Mouse (Mus musculus) heart, adult 11 months (tissue): ENCODE results near the gene Pla2g16.

Experiments used
- DNase-seq: peaks from one replicate; pipeline ENCODE4 v3.0.0; 2022

Pla2g16 gene

DNA sequence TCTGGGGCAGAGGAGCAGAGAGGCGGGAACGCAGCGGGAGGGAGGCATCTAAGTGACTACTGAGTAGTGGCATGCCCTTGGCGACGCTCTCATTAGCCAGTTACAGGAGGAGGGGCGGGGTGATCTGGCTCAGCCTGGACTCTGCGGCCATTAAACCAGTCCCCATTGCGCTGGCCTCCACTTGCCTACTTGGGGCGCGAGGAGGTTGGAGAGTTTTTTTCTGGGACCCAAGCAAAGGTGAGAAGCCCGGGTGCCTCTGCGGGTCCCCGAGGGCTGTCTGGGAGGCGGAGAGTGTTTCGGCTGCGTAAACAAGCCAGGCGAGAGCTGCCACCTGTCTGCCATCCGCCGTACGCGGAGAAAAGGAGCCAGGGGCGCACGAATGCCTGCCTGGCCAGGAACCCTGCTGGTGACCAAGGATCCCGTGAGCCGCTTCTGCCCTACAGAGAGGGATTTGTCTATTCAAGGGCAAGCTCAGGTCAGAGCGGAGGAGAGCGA is at the start of gene Pla2g16:
TSS of gene Pla2g16 (plus strand) at position 132 of the 495 bp plus-strand sequence.
- peak; percentile 99 for DNase-seq

DNA sequence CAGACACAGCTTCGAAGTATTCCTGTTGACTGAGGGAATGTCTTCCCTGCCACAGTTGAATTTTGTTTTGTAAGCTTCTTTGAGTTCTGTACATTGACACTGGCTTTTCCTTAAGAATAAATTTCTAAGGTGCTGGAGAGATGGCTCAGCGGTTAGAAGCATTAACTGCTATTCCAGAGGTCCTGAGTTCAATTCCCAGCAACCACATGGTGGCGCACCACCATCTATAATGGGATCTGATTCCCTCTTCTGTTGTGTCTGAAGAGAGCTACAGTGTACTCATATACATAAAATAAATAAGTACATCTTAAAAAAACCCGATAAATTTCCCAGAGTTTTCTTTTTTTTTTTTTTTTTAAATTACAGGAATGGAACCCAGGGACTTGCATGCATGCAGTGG is 49.2 kb upstream of the Pla2g16 start:
- DNase-seq, result no peak

DNA sequence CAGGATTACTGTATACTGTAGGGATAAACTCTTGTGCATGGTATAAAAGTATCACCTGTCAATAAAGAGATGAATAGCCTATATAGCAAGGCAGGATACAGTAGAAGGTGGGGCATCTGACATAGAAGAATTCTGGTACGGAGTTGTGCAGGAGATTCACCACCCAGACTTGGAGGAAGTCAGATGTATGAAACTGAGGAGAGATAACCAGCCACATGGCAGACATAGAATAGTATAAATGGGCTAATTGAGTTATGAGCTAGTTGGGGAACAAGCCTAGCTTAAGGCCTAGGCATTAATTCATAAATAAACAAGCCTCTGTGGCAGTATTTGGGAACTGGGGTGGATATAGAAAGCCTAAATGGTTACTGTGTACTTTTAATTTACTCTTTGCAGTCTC is 40.8 kb upstream of the Pla2g16 start:
- no peak for DNase-seq

DNA sequence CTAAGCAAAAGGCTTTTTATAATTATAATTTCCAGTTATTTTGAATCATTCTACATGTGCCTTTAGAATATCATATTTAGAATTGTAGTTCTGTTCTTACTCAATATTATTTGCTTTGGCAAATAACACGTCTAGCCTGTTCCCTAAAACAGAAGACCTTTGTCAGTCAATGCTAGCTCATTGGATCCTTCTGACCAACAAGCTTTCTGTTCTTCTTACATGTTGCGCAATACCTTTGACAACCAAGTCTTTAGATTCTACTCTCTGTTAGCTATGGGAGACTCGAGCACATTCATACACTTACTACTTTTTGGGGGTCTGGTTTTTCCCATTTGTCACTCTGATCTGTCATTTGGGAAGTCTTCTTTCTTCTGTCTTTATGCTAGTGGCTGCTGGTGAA is 35.6 kb upstream of the Pla2g16 start:
- no peak for DNase-seq

DNA sequence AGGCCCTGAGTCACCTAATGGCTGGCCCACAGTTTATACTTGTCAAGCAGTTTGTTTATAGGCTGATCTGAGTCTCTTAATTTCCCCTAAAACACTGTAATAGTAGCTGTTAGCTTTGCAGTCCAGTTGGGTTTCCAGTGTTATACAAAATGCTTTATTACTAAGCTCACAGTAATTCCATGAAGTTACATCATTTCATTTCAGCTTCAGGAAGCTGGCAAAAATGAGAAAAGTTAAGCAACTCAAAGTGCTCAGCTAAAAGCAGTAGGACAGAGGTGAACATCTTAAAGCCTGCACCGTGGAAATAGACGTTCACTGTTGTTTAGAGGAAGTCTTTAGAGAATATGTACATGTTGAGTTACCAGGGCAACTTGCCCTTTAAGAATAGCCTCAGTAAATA is 34.4 kb upstream of the Pla2g16 start:
- no peak for DNase-seq

DNA sequence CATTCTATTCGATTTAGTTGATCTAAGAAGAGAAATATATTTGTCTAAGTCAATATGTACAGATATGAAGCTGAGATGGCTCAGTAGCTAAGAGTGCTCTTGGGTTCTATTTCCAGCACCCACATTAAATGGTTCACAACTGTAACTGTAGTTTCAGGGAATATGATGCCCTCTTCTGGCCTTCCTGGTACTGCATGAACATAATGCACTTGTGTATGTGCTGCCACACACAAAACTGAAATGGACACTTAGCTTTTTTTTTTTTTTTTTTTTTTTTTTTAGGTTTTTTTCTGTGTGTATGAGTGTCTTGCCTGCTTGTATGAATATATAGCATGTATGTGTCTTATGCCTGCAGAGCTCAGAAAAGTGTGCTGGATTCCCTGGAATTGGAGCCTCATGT is 34.0 kb upstream of the Pla2g16 start:
- DNase-seq, result no peak

DNA sequence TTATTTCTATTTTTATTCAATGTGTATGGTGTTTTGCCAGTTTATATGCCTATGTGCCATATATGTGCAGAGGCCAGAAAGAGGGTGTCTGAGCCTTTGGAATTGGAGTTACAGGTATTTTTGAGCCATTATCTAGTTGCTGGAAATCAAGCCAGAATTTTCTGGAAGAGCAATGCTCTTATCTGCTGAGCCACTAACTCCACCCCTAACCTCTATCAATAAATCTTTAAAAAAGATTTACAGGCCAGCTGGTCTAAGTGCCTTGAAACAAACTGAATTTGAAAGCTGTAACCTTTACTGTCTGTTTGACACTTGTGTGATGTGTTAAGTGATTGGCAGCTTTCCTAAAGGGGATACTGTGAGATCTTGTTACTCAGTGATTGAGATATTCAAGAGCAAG is 33.5 kb upstream of the Pla2g16 start:
- no peak for DNase-seq

DNA sequence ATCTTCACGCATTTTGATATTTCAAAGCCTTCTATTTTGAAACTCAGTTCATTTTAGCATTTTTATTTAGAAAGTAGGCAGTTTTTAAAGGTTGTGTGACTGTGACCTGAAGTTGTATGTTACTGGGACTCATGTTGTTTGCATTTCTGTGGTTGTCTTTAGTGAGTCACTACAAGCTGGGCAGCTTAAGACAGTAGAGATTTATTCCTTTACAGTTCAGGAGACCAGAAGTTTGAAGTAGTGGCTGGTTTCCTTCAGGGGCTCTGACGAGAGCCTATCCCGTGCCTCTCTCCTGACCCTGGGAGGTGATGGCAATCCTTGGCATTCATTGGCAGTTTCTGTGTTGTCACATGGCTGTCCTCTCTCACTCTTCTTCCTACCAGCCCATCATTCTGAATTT is 32.4 kb upstream of the Pla2g16 start:
- DNase-seq, result no peak

DNA sequence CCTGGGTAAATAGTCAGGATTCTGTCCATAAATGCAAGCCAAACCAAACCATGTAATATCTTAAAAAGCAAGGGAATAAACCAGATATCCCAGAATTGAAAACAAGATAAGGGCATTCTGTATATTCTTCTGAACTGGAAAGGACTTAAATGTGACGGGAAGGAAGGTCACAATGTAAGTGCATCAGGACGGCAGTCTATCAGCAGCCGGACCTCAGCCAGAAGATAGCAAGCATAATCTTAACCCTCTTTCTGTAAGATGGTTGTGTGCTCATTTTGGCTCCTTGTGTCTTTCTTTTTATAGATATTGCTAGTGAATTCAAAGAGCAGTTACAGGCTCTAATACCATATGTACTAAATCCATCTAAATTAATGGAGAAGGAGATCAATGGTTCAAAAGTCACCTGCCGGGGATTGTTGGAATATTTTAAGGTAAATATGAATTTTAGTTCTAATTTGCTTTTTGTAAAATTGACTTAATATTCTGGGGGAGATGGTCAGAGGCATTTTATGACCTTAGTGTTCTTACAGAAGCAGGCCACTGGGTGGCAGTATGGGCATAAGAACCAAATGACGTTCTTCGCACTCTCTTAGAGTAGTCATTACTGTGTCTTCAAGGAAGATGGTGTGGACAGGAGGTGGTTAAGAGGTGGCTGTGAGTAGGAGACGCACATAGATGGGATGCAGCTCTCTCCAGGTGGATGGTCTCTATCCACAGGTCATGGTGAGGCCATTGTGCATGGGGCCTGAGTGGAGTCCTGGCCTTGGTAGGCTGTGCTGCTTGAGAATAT is 28.4 kb upstream of the Pla2g16 start:
- DNase-seq, result peak; percentile 89

DNA sequence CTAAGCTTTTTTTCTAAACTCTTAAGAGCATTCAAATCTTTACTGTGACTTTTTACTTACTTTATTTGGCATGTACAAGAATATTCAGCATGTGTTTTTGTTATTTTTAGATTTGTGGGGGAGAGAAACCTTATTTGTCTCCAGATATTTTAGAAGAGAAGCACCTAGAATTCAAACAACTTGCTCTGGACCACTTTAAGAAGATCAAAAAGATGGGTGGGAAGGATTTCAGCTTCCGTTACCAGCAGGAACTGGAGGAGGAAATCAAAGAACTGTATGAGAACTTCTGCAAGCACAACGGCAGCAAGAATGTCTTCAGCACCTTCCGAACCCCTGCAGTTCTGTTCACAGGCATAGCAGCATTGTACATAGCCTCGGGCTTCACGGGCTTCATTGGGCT is 25.4 kb upstream of the Pla2g16 start:
- DNase-seq, result no peak

DNA sequence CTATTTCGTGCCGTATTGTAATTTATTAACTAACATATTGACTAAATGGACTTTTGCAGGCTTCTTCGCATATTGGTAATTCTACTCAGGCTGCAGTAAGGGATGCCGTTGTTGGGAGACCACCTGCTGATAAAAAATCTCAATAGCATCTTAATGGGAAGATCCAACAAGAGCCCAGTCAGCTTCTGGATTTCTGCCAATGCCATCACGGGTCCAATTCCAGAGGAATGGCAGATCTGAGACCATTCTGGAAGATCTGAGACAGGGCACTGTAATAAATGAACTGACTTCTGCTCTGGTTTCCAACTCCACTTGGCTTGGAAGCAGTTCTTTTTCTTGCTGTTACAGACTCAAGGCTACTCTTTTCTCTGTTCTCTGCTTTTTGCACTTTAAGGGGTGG is 23.4 kb upstream of the Pla2g16 start:
- peak; percentile 81 for DNase-seq

DNA sequence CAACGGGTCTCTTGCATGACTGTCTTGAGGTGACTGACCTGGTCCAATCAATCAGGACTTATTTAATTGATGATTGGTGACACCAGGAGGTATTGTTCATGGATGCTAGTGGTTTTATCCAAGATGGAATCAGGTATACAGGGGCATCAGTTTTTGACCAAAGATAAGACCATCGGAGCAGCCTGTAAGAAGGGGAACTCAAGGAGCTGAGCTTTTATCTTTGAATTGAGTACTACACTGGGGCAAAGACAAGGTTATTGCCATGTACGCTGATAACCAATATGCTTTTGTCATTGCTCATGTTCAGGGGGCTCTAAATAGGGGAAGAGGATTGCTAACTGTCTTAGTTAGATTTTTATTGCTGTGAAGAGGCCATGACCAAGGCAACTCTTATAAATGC is 8.3 kb upstream of the Pla2g16 start:
- DNase-seq, result no peak

DNA sequence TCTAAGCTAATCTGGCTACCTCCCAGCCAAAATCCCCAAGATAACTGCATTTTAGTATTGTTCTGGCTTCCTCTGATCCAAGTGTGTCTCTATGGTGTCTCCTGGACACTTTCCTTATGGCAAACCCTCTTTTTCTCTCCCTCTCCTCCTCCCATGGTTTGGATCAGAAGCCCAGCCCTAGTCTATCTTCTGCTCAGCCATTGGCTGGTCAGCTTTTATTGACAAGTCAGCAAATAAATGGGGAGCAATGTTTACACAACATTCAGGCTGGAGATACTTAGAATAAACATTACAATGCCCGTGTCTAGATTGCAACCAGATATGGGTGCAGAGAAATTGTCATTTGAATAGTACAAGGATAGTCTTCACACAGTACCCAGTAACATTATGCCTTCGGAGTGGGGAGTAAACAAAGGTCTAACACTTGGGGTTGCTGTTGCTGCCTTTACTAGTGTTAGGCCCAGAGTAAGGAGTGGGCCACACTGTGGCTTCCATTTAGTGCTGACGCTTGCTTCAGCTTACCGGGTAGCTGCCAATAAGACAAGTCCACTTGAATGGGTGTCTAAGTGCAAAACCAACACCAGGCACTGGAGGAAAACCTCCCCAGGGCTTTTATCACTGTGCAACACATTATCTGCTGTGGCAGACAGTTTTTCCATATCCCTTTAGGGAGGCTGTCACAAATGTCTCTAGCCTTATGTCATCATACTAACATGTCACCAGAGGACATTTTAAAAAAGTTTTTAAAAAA is 5.5 kb upstream of the Pla2g16 start:
- peak; percentile 73 for DNase-seq

DNA sequence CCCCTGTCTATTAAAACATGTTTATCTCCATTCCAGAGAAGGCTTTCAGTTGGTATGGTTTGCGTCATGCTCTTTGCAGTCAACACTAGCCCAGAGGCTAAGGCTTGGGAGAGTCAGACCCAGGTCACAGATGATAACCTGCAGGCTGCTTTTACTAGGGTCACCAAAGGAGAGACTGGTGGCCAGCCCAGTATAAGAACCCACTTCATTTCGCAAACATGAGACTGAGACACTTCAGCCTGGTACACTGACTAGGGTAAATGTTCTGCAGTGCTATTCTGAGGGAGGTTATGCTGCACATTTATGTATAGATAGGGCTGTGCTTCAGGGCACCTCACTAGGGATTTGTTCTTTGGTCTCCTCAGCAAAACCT is 5.0 kb upstream of the Pla2g16 start:
- peak; percentile 74 for DNase-seq

DNA sequence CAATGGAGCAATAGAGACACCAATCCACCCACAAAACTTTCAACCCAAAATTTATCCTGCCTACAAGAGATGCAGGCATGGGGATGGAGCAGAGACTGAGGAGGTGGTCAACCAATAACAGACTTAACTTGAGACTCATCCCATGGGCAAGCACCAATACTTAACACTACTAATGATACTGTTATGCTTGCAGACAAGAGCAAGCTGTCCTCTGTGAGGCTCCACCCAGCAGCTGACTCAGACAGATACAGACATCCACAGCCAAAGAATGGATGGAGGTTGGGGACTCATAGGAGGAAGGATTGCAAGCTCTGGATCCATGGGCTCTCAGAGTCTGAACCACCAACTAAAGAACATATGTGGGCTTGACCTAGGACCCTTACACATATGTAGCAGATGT is 3.8 kb upstream of the Pla2g16 start:
- no peak for DNase-seq

DNA sequence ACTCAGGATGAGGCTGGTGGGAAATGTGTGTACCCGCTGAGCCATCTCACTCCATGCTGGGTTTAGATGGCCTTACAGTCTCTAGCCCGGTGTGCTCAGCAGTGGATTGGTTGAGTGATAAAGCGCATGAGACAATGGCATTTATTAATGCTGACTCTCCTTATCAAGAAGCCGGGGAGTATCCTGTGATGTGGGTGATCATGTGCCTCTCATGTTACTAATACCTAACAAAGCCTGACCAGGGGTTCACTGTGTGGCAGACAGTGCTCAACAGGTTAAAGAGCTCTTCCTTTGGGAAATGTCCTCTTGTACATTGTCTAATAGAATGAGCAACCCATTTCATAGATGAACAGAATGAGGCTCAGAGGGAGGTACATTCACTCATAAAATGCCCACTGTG is 2.4 kb upstream of the Pla2g16 start:
- peak; percentile 72 for DNase-seq

DNA sequence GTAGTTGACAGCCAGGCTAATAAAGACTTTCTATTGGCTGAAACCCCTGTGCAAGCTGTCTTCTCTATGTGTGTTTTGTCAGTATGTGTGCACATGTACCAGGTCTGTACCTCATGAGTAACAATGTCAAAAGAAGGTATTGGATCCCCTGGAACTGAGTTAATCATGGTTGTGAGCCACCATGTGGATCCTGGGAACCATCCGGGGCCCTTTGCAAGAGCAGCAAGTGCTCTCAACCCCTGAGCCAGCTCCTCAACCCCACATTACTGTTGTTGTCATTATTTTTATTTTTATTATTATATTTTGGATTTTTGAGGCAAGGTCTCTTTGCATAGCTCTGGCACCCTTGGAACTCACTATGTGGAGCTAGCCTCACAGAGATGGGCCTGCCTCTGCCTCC is 618 bp upstream of the Pla2g16 start:
- peak; percentile 64 for DNase-seq

DNA sequence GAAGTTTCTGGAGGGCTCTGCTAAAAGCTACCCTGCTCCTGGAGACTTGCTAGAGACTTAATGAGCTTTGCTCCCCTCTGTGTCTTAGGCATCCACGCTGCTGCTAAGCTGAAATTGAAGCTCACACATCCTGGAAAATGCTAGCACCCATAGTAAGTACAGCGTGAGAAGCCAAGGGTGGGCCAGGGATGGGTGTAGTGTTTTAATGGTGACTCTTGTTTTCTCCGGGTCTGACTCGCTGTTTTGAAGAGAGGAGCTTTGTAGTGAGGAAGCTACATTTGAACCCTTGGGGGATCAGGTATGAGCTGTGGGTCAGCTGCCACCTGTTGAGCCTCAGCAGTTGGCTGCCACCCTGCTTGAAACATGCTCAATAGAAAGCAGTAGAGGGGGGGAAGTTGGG is 585 bp downstream of the Pla2g16 start:
- DNase-seq, result peak; percentile 91

DNA sequence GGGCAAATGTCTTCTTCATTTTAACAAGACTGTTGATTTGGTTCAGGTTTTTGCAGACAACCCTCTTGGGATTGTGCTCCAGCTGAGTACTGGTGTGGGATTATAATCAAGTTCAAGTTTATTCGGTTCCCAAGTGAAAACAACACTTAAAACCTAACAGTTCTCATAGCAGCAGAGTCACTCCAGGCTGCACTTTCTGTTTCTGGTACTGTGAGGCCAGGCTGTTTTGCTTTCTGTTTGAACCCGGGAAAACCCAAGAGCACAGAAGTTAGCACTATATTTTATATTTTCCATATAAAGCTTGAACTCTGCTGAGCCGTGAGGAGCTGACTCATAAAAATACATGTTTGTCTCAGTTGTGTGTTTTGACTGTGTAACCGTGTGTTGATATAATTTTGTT is 1.4 kb downstream of the Pla2g16 start:
- peak; percentile 85 for DNase-seq

DNA sequence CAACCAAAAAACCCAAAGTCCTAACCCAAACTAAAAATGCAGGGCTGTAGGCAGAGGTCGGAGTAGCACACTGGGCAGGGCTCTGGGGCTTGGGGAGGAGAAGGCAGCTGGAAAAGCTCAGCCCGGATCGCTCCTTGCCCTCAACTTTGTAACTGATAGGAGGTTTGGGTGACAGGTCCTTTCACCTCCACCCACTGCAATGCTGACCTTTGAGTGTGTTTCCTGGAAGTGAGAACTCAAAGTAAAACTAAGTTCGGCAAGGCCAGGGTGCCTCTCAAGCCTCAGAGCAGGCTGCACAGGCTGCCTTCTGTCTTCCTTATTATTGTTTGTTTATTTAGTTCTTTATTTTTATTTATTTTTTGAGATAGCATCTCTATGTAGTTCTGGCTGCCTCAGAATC is 2.7 kb downstream of the Pla2g16 start:
- peak; percentile 70 for DNase-seq

DNA sequence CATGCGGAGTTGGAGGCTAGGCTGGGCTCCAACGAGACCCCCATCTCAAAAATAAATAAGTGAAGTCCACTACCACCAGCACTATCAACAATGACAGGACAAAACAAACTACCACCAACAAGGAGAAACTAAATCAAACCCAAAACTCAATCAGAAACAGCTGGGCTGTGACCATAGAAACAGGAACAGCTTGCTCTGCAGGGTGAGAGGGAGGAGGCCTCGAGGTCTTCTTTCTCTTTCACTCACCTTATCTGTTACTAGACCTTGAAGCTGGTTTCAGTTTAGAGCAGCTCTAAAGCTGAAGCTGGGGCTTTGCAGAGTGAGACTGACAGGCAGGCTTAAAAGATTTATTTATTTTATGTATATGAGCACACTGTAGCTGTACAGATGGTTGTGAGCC is 4.2 kb downstream of the Pla2g16 start:
- DNase-seq, result peak; percentile 63

DNA sequence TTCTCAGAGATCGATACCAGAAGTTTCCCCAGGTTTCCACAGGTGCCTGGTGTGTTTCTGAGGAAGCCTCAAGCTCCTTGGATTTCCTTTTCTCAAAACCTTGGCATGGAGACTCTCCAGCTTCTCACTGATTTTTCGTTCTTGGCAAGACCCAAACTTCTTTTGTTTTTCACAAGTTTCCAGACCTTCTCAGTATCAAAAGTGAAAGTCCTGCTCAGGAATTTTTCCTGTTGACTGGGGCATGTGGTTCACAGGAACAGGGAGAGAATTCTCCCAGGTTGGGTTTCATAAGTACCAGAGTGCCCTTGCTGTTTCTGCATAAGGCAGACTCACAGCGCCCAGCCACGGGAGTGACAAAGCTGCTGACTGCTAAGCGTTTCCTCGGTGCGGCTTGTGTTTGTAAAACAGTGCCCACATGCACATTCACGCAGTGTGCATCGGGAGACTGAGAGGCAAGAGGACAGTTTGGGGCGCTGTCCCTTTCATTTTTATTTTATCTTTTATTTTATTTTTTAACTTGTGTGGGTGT is 5.4 kb downstream of the Pla2g16 start:
- peak; percentile 91 for DNase-seq

DNA sequence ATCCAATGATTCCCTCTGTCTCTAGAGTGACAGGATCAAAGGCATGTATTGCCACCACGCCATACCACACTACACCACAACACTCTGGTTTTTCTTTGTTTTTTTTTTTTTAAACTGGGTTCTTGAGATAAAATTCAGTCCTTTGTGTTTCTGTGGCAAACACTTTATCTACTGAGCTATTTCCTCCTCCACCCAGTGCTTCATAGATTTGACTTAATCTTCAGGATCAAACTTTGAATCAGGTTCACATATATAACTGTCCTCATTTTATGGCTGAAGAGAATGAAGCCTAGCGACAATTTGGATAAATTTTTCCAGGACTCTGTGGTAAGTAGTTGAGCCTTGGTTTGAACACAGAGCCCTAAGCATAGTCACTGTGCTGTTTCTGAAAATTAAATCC is 6.4 kb downstream of the Pla2g16 start:
- DNase-seq, result no peak

DNA sequence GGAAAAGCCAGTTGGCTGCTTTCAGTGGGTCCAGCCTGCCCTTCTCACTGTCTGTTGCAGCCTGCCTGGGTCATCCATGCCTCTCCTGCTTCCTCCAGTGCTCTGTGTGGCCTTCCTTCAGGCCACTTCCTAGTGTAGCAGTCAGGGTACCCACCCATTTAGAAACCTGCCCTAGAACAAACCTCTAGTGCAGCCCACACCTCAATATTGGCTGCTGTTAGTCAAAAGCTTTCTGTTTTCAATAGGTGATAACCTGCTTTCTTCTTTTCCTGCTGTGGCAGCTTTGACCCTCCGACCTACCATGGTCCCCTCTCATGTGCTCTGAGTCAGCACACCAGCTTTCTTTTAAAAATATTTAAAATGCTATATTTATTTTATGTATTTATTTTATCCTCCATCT is 7.2 kb downstream of the Pla2g16 start:
- DNase-seq, result peak; percentile 81
